Mouse (Mus musculus): ENCODE measurements at regions not wholly inside any gene's neighbourhood (a gene's known extent, or its start where the extent isn't known, plus 50 kb on each side); places are given as distances from the start of the nearest gene placed in this dataset.

GRCm38 (mm10) chr16:93264061-93264585 is 339.7 kb downstream of the Setd4 start:
- no peak for DNase-seq (ENCODE audit: low spot score in 2 of 2)

- no peak for DNase-seq (ENCODE audit: low spot score in 2 of 2)
Measured at GRCm38 (mm10) chr16:93263141-93263815, 340.6 kb downstream of the Setd4 start.

GRCm38 (mm10) chr16:93246825-93247224 is 357.0 kb downstream of the Setd4 start:
- no peak for DNase-seq (ENCODE audit: low spot score in 2 of 2)

GRCm38 (mm10) chr16:93245738-93246137 is 358.1 kb downstream of the Setd4 start:
- DNase-seq (ENCODE audit: low spot score in 2 of 2), result no peak

- DNase-seq (ENCODE audit: low spot score in 2 of 2), result no peak
Measured at GRCm38 (mm10) chr16:93238898-93239297, 365.0 kb downstream of the Setd4 start.

GRCm38 (mm10) chr16:93238326-93238725 is 365.5 kb downstream of the Setd4 start:
- no peak for DNase-seq (ENCODE audit: low spot score in 2 of 2)

- no peak for DNase-seq (ENCODE audit: low spot score in 2 of 2)
Measured at GRCm38 (mm10) chr16:93225644-93226043, 378.2 kb downstream of the Setd4 start.

GRCm38 (mm10) chr16:93225196-93225595 is 378.7 kb downstream of the Setd4 start:
- no peak for DNase-seq (ENCODE audit: low spot score in 2 of 2)

- DNase-seq (ENCODE audit: low spot score in 2 of 2), result no peak
Measured at GRCm38 (mm10) chr16:93219731-93220130, 384.1 kb downstream of the Setd4 start.

- DNase-seq (ENCODE audit: low spot score in 2 of 2), result peak in 1 of 2 experiments; percentile 17
Measured at GRCm38 (mm10) chr16:93218402-93218801, 385.5 kb downstream of the Setd4 start.

- no peak for DNase-seq (ENCODE audit: low spot score in 2 of 2)
Measured at GRCm38 (mm10) chr16:93217600-93218226, 386.1 kb downstream of the Setd4 start.

- DNase-seq (ENCODE audit: low spot score in 2 of 2), result no peak
Measured at GRCm38 (mm10) chr16:93215630-93216029, 388.2 kb downstream of the Setd4 start.

GRCm38 (mm10) chr16:93213618-93214017 is 387.7 kb upstream of the Runx1 start:
- no peak for DNase-seq (ENCODE audit: low spot score in 2 of 2)

GRCm38 (mm10) chr16:93207675-93208074 is 381.7 kb upstream of the Runx1 start:
- no peak for DNase-seq (ENCODE audit: low spot score in 2 of 2)

- DNase-seq (ENCODE audit: low spot score in 2 of 2), result no peak
Measured at GRCm38 (mm10) chr16:93207217-93207616, 381.3 kb upstream of the Runx1 start.

GRCm38 (mm10) chr16:93206325-93206724 is 380.4 kb upstream of the Runx1 start:
- no peak for DNase-seq (ENCODE audit: low spot score in 2 of 2)

GRCm38 (mm10) chr16:93204601-93205000 is 378.7 kb upstream of the Runx1 start:
- no peak for DNase-seq (ENCODE audit: low spot score in 2 of 2)

GRCm38 (mm10) chr16:93202591-93202990 is 376.6 kb upstream of the Runx1 start:
- no peak for DNase-seq (ENCODE audit: low spot score in 2 of 2)

- DNase-seq (ENCODE audit: low spot score in 2 of 2), result no peak
Measured at GRCm38 (mm10) chr16:93197300-93197699, 371.4 kb upstream of the Runx1 start.

GRCm38 (mm10) chr16:93193921-93194481 is 368.1 kb upstream of the Runx1 start:
- DNase-seq (ENCODE audit: low spot score in 2 of 2), result no peak

- DNase-seq (ENCODE audit: low spot score in 2 of 2), result no peak
Measured at GRCm38 (mm10) chr16:93193263-93193662, 367.3 kb upstream of the Runx1 start.

- DNase-seq (ENCODE audit: low spot score in 2 of 2), result no peak
Measured at GRCm38 (mm10) chr16:93192651-93193173, 366.8 kb upstream of the Runx1 start.

GRCm38 (mm10) chr16:93191174-93191573 is 365.2 kb upstream of the Runx1 start:
- DNase-seq (ENCODE audit: low spot score in 2 of 2), result no peak

All from spleen, postnatal 10 days (tissue).